Mouse (Mus musculus): Measurements from ENCODE around the gene Akip1.

DNA sequence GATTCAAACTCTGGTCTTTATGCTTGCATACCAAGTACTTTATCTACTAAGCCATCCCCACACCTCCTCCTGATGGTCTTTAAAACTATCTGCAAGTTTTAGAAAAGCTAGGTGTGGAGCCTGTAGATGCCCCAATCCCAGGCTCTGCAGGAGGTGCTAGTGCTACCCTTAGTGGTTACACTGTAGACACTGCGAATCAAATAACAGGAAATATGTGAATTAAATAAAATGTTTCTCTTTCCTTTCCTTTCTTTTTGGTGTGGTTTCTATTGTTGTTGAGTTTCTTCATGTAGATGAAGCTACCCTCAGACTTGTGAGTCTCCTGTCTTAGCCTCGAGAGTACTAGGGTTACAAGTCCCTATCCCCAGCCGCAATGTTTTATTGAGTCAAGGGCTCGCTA is 38.2 kb downstream of the Akip1 start:
- TF ChIP-seq POLR2A (IDR thresholded peaks at IDR 0.05; ENCODE audit: borderline replicate concordance, low read depth, low read length) (no peak), CTCF (IDR thresholded peaks at IDR 0.05; ENCODE audit: low read depth, low read length) (no peak)

All from bone marrow macrophage, adult 2 months (primary cell).